Mouse (Mus musculus): Measurements from ENCODE around the gene Sash1.

DNA sequence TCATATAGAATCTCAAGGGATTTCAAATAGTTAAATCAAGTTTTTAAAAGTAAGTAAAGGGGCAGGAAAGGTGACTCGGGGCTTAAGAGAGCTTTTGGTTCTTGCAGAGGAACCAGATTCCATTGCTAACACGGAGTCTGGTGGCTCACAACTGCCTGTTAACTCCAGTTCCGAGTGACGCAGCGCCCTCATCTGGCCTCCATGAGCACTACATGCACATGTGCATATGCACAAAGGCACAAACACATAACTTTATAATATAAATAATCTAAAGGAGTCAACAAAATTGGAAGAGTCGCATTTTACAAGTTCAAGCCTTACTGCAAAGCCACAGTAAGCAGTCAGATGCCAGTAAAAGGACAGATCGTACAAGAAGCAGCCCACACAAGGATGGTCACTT lies 107.0 kb downstream of the Sash1 start:
- TF ChIP-seq GATA1 (IDR thresholded peaks at IDR 0.05; ENCODE audit: low read length), result no peak
- no peak for TF ChIP-seq TAL1 (IDR thresholded peaks at IDR 0.05; ENCODE audit: low read length)
